Mouse (Mus musculus) midbrain, postnatal 0 days (tissue): ENCODE measurements at regions not wholly inside any gene's neighbourhood (a gene's known extent, or its start where the extent isn't known, plus 50 kb on each side); places are given as distances from the start of the nearest gene placed in this dataset.
"Not testable (repeated sequence)": the region's sequence is repeated elsewhere in the genome, so short reads cannot be mapped to it uniquely, and the experiment has no call there.

Source experiments
- ATAC-seq: fragments of 200-750 bp; cut with Nextera tagmentation; 2 replicates; pipeline ENCODE4 v1.8.0; 2017; ENCODE audit warnings: moderate number of reproducible peaks, mild to moderate bottlenecking, moderate TSS enrichment, moderate library complexity; ENCODE audit not compliant: low FRiP score
- DNase-seq: peaks from one replicate; pipeline ENCODE4 v3.0.0-alpha.2; 2015; ENCODE audit warnings: low spot score
- H3K27ac ChIP-seq: fragments of 300-500 bp; sonication (generic); 2 replicates; pipeline ENCODE4 v1.5.1; 2014; ENCODE audit warnings: low read depth, mild to moderate bottlenecking, low read length, mixed read lengths
- H3K27me3 ChIP-seq: fragments of 300-500 bp; sonication (generic); 2 replicates; pipeline ENCODE4 v1.6.1; 2014; ENCODE audit warnings: low read length, control low read depth, mixed read lengths; ENCODE audit not compliant: insufficient read depth
- H3K36me3 ChIP-seq: fragments of 300-500 bp; sonication (generic); 2 replicates; pipeline ENCODE4 v1.6.1; 2014; ENCODE audit warnings: low read length, control low read depth, mixed read lengths; ENCODE audit not compliant: insufficient read depth
- H3K4me1 ChIP-seq: fragments of 300-500 bp; sonication (generic); 2 replicates; pipeline ENCODE4 v1.6.1; 2014; ENCODE audit warnings: mild to moderate bottlenecking, control low read depth, antibody characterized with exemption, low read length, mixed read lengths; ENCODE audit not compliant: insufficient read depth
- H3K4me2 ChIP-seq: fragments of 300-500 bp; sonication (generic); 2 replicates; pipeline ENCODE4 v1.6.1; 2014; ENCODE audit warnings: low read depth, mild to moderate bottlenecking, low read length, mixed read lengths; ENCODE audit not compliant: poor library complexity, severe bottlenecking
- H3K4me3 ChIP-seq: fragments of 300-500 bp; sonication (generic); 2 replicates; pipeline ENCODE4 v1.5.1; 2014; ENCODE audit warnings: low read depth, mild to moderate bottlenecking, low read length, moderate library complexity
- H3K9ac ChIP-seq: fragments of 300-500 bp; sonication (generic); replicated peaks from 2 replicates; pipeline ENCODE4 v1.6.1; 2014; ENCODE audit warnings: mild to moderate bottlenecking, low read length, moderate library complexity, mixed read lengths; ENCODE audit not compliant: poor library complexity, severe bottlenecking
- H3K9me3 ChIP-seq: fragments of 300-500 bp; sonication (generic); 2 replicates; pipeline ENCODE4 v1.6.1; 2016; ENCODE audit warnings: low read length, control low read depth
- CTCF ChIP-seq: IDR thresholded peaks from 2 replicates; pipeline ENCODE4 v1.5.1; 2016; ENCODE audit warnings: antibody characterized with exemption, mild to moderate bottlenecking
- WGBS: fragments of 180-500 bp; shearing (Covaris S2); extraction: QIAGEN DNeasy Blood & Tissue Kit; methylation state at CpG from one replicate; pipeline ENCODE4 v1.1.7; 2014; 5-methylcytosine and 5-hydroxymethylcytosine counted together

GRCm38 (mm10) chr1:193496265-193497183 lies 126.4 kb upstream of the Camk1g start:
- DNase-seq (no peak), ATAC-seq (no peak)
- 30% methylated on average over 9 of the region's 9 CpGs for WGBS
- TF ChIP-seq CTCF = no peak
- no peak overlapping the region for H3K27ac ChIP-seq
- no peaks in the 10 kb centered on the region for H3K36me3 ChIP-seq
- no peaks in the 10 kb centered on the region for H3K9me3 ChIP-seq
- no peaks in the 10 kb centered on the region for H3K4me1 ChIP-seq
- H3K4me3 ChIP-seq = no peak overlapping the region
- no peak overlapping the region for H3K9ac ChIP-seq
- H3K4me2 ChIP-seq = no peak overlapping the region
- H3K27me3 ChIP-seq = no peaks in the 10 kb centered on the region

GRCm38 (mm10) chr1:193488039-193488438 lies 117.9 kb upstream of the Camk1g start:
- no peak overlapping the region for H3K9ac ChIP-seq
- no peaks in the 10 kb centered on the region for H3K36me3 ChIP-seq
- ATAC-seq (no peak), DNase-seq (peak; percentile 56)
- no peak overlapping the region for H3K4me3 ChIP-seq
- WGBS = 50% methylated on average over 6 of the region's 6 CpGs
- H3K4me2 ChIP-seq = no peak overlapping the region
- H3K4me1 ChIP-seq = no peaks in the 10 kb centered on the region
- no peak for TF ChIP-seq CTCF
- no peak overlapping the region for H3K27ac ChIP-seq
- H3K27me3 ChIP-seq = no peaks in the 10 kb centered on the region
- H3K9me3 ChIP-seq = no peaks in the 10 kb centered on the region

- WGBS = 7% methylated on average over 2 of the region's 2 CpGs
- not testable (repeated sequence) for H3K4me3 ChIP-seq, H3K27ac ChIP-seq, H3K9me3 ChIP-seq, H3K36me3 ChIP-seq, ATAC-seq, H3K4me1 ChIP-seq, H3K27me3 ChIP-seq, H3K9ac ChIP-seq, H3K4me2 ChIP-seq, DNase-seq
Observed at GRCm38 (mm10) chr1:193486668-193487067, 116.6 kb upstream of the Camk1g start.

GRCm38 (mm10) chr1:193484977-193485376 lies 114.9 kb upstream of the Camk1g start:
- DNase-seq (peak; percentile 25), ATAC-seq (no peak)
- Histone ChIP-seq H3K27ac (no peak overlapping the region), H3K9me3 (no peaks in the 10 kb centered on the region), H3K4me1 (no peaks in the 10 kb centered on the region), H3K4me2 (no peak overlapping the region), H3K27me3 (no peaks in the 10 kb centered on the region), H3K9ac (no peak overlapping the region), H3K4me3 (no peak overlapping the region), H3K36me3 (no peaks in the 10 kb centered on the region)
- WGBS = 70% methylated on average over 11 of the region's 11 CpGs
- no peak for TF ChIP-seq CTCF

GRCm38 (mm10) chr1:193477298-193477697 lies 107.2 kb upstream of the Camk1g start:
- H3K9me3 ChIP-seq = no peaks in the 10 kb centered on the region
- DNase-seq = no peak
- H3K27ac ChIP-seq = no peak overlapping the region
- no peak for TF ChIP-seq CTCF
- H3K36me3 ChIP-seq = no peaks in the 10 kb centered on the region
- H3K9ac ChIP-seq = no peak overlapping the region
- H3K27me3 ChIP-seq = no peaks in the 10 kb centered on the region
- H3K4me1 ChIP-seq = no peaks in the 10 kb centered on the region
- ATAC-seq = no peak
- 67% methylated on average over 1 of the region's 1 CpGs for WGBS
- H3K4me2 ChIP-seq = no peak overlapping the region
- no peak overlapping the region for H3K4me3 ChIP-seq

GRCm38 (mm10) chr1:193476805-193477204 lies 106.7 kb upstream of the Camk1g start:
- TF ChIP-seq CTCF = no peak
- Histone ChIP-seq H3K27ac (no peak overlapping the region), H3K4me1 (no peaks in the 10 kb centered on the region), H3K36me3 (no peaks in the 10 kb centered on the region), H3K9me3 (no peaks in the 10 kb centered on the region), H3K4me3 (no peak overlapping the region), H3K27me3 (no peaks in the 10 kb centered on the region), H3K9ac (no peak overlapping the region), H3K4me2 (no peak overlapping the region)
- DNase-seq = no peak
- 75% methylated on average over 7 of the region's 7 CpGs for WGBS
- no peak for ATAC-seq
